9 mouse cellular contexts compared by ENCODE assay signal in genomic region chr2:25708121-25708520, GRCm38 (mm10). TPM values are rescaled to one million over a fixed set of nuclear protein-coding genes. Genes with fewer than 3 reads are reported as not detected.
DNase-seq lines count a peak whose midpoint lies in the region; ATAC-seq and TF ChIP-seq lines count a peak whose summit lies in the region.
"Had no signal": no experiment of that assay in that cellular context is flagged by ENCODE, and none has a peak within 500 bp of the region (broad histone marks: within the 10 kb centered on the region; RNA-seq: fewer than 3 reads in every experiment).

No protein-coding gene starts in this region.

- H3K9ac ChIP-seq in lung, embryonic 14.5 days, result no peak overlapping the region
- H3K9ac ChIP-seq in intestine, postnatal 0 days (ENCODE audit: low read depth, low read length), result no peak overlapping the region
- peak overlapping the region; percentile 26; the same call in 1 of the 2 replicates for H3K9ac ChIP-seq in neural tube, embryonic 15.5 days (replicated peaks)
- H3K9ac ChIP-seq: limb, embryonic 15.5 days had no signal

- H3K4me2 ChIP-seq in lung, embryonic 14.5 days, result peak overlapping the region; percentile 46
- H3K4me2 ChIP-seq in intestine, postnatal 0 days (replicated peaks; ENCODE audit: low read depth), result no peak overlapping the region; the same call in 1 of the 2 replicates
- peak overlapping the region; percentile 83 for H3K4me2 ChIP-seq in neural tube, embryonic 15.5 days

- H3K27me3 ChIP-seq in lung, embryonic 14.5 days (ENCODE audit: insufficient read depth, low read length), result no peaks in the 10 kb centered on the region
- H3K27me3 ChIP-seq in intestine, postnatal 0 days (replicated peaks; ENCODE audit: control insufficient read depth, insufficient read depth, low read length), result no peaks in the 10 kb centered on the region
- H3K27me3 ChIP-seq in limb, embryonic 10.5 days (ENCODE audit: low read depth, poor library complexity, severe bottlenecking), result no peaks in the 10 kb centered on the region
- H3K27me3 ChIP-seq in neural tube, embryonic 15.5 days (replicated peaks), result 0 out of 2 replicates have a peak, but pooled peaks cover 3% of the 10 kb centered on the region
- H3K27me3 ChIP-seq: limb, embryonic 15.5 days had no signal

- WGBS in lung, embryonic 14.5 days, result 71% methylated on average over 2 of the region's 2 CpGs
- 66% methylated on average over 2 of the region's 2 CpGs for WGBS in intestine, postnatal 0 days
- 85% methylated on average over 2 of the region's 2 CpGs for WGBS in limb, embryonic 10.5 days
- WGBS in neural tube, embryonic 15.5 days, result 89% methylated on average over 2 of the region's 2 CpGs

- H3K27ac ChIP-seq in lung, embryonic 14.5 days (ENCODE audit: low read depth), result no peak overlapping the region
- H3K27ac ChIP-seq in intestine, postnatal 0 days (ENCODE audit: low read depth, low read length), result no peak overlapping the region
- H3K27ac ChIP-seq in limb, embryonic 10.5 days, result 0 out of 2 replicates have a peak overlapping the region, but pooled peaks have one; percentile 9
- no peak overlapping the region for H3K27ac ChIP-seq in neural tube, embryonic 15.5 days (replicated peaks)
- H3K27ac ChIP-seq: limb, embryonic 15.5 days had no signal

- ATAC-seq in lung, embryonic 14.5 days (ENCODE audit: insufficient read depth), result no peak
- no peak for ATAC-seq in intestine, postnatal 0 days
- no peak for ATAC-seq in neural tube, embryonic 15.5 days (ENCODE audit: low FRiP score)

- no peaks in the 10 kb centered on the region for H3K9me3 ChIP-seq in lung, embryonic 14.5 days (ENCODE audit: low read depth, low read length)
- no peaks in the 10 kb centered on the region for H3K9me3 ChIP-seq in intestine, postnatal 0 days (ENCODE audit: control insufficient read depth)
- no peaks in the 10 kb centered on the region for H3K9me3 ChIP-seq in limb, embryonic 10.5 days (replicated peaks)
- no peaks in the 10 kb centered on the region for H3K9me3 ChIP-seq in neural tube, embryonic 15.5 days (replicated peaks)
- H3K9me3 ChIP-seq: limb, embryonic 15.5 days had no signal

- peak; percentile 51 for TF ChIP-seq CTCF in lung, embryonic 14.5 days (IDR thresholded peaks at IDR 0.05; ENCODE audit: low read depth)
- TF ChIP-seq CTCF in intestine, postnatal 0 days (IDR thresholded peaks at IDR 0.05; ENCODE audit: low read depth), result peak; percentile 65

- H3K4me3 ChIP-seq in lung, embryonic 14.5 days (ENCODE audit: low read depth, low read length), result peak overlapping the region; percentile 9; the same call in 1 of the 2 replicates
- no peak overlapping the region for H3K4me3 ChIP-seq in intestine, postnatal 0 days (ENCODE audit: low read depth, low read length)
- H3K4me3 ChIP-seq in limb, embryonic 10.5 days, result peak overlapping the region; percentile 20
- H3K4me3 ChIP-seq in neural tube, embryonic 15.5 days (replicated peaks), result peak overlapping the region; percentile 31

- no peaks in the 10 kb centered on the region for H3K36me3 ChIP-seq in lung, embryonic 14.5 days (ENCODE audit: insufficient read depth)
- H3K36me3 ChIP-seq in intestine, postnatal 0 days (ENCODE audit: control insufficient read depth, insufficient read depth), result no peaks in the 10 kb centered on the region
- 0 out of 2 replicates have a peak, but pooled peaks cover 2% of the 10 kb centered on the region for H3K36me3 ChIP-seq in limb, embryonic 10.5 days
- no peaks in the 10 kb centered on the region for H3K36me3 ChIP-seq in neural tube, embryonic 15.5 days

- H3K4me1 ChIP-seq in lung, embryonic 14.5 days (ENCODE audit: insufficient read depth), result no peaks in the 10 kb centered on the region
- 0 out of 2 replicates have a peak, but pooled peaks cover 5% of the 10 kb centered on the region for H3K4me1 ChIP-seq in intestine, postnatal 0 days (replicated peaks; ENCODE audit: control insufficient read depth, insufficient read depth, low read length)
- peaks cover 26% of the 10 kb centered on the region for H3K4me1 ChIP-seq in limb, embryonic 10.5 days
- H3K4me1 ChIP-seq in neural tube, embryonic 15.5 days, result peaks cover 22% of the 10 kb centered on the region

- DNase-seq in lung, embryonic 14.5 days, result peak; percentile 54
- no peak for DNase-seq in lung, postnatal 25 days (ENCODE audit: low spot score)
- peak; percentile 49 for DNase-seq in cerebellum, adult 11-12 months
- DNase-seq in forelimb bud, embryonic 11.5 days (ENCODE audit: low read depth, low spot score), result peak; percentile 27
- DNase-seq in limb, embryonic 10.5 days (ENCODE audit: low spot score), result no peak
- DNase-seq in thymus, postnatal 4 days, result peak; percentile 61

RNA-seq across cellular contexts. Expression of gene Bmyc, which starts 1.6 kb away (rescaled TPM):
- polyA plus RNA-seq in lung, embryonic 14.5 days (2014; fragmentation: Nextera tagmentation; extraction: Ambion mirVana), result 65.3 and 71.9 TPM in 2 replicates
- 34.7 and 35.6 TPM in 2 replicates for polyA plus RNA-seq in intestine, postnatal 0 days (2015; fragmentation: Nextera tagmentation; extraction: Ambion mirVana)
- 73.4 and 77.5 TPM in 2 replicates for polyA plus RNA-seq in limb, embryonic 10.5 days (2016; fragmentation: Nextera tagmentation; extraction: Ambion mirVana)
- 162 and 177 TPM in 2 replicates for polyA plus RNA-seq in neural tube, embryonic 15.5 days (2015; fragmentation: Nextera tagmentation; extraction: Ambion mirVana)

RNA-seq across cellular contexts. Expression of gene Obp2a, which starts 8.3 kb away (rescaled TPM):
- polyA plus RNA-seq in lung, embryonic 14.5 days (2014; fragmentation: Nextera tagmentation; extraction: Ambion mirVana), result not detected in 2 replicates
- not detected in 2 replicates for polyA plus RNA-seq in intestine, postnatal 0 days (2015; fragmentation: Nextera tagmentation; extraction: Ambion mirVana)
- polyA plus RNA-seq in limb, embryonic 10.5 days (2016; fragmentation: Nextera tagmentation; extraction: Ambion mirVana), result not detected in 2 replicates
- polyA plus RNA-seq in neural tube, embryonic 15.5 days (2015; fragmentation: Nextera tagmentation; extraction: Ambion mirVana), result not detected in 2 replicates
- polyA plus RNA-seq: limb, embryonic 15.5 days had no signal

RNA-seq across cellular contexts. Expression of gene Lcn10, which starts 25.6 kb away (rescaled TPM):
- not detected in 2 replicates for polyA plus RNA-seq in lung, embryonic 14.5 days (2014; fragmentation: Nextera tagmentation; extraction: Ambion mirVana)
- polyA plus RNA-seq in intestine, postnatal 0 days (2015; fragmentation: Nextera tagmentation; extraction: Ambion mirVana), result not detected in 2 replicates
- not detected in 2 replicates for polyA plus RNA-seq in limb, embryonic 10.5 days (2016; fragmentation: Nextera tagmentation; extraction: Ambion mirVana)
- not detected in 2 replicates for polyA plus RNA-seq in neural tube, embryonic 15.5 days (2015; fragmentation: Nextera tagmentation; extraction: Ambion mirVana)
- polyA plus RNA-seq: limb, embryonic 15.5 days had no signal

RNA-seq across cellular contexts. Expression of gene Obp2b, which starts 28.7 kb away (rescaled TPM):
- not detected in 2 replicates for polyA plus RNA-seq in lung, embryonic 14.5 days (2014; fragmentation: Nextera tagmentation; extraction: Ambion mirVana)
- polyA plus RNA-seq in intestine, postnatal 0 days (2015; fragmentation: Nextera tagmentation; extraction: Ambion mirVana), result not detected in 2 replicates
- polyA plus RNA-seq in limb, embryonic 10.5 days (2016; fragmentation: Nextera tagmentation; extraction: Ambion mirVana), result not detected in 2 replicates
- not detected in 2 replicates for polyA plus RNA-seq in neural tube, embryonic 15.5 days (2015; fragmentation: Nextera tagmentation; extraction: Ambion mirVana)
- polyA plus RNA-seq: limb, embryonic 15.5 days had no signal

RNA-seq across cellular contexts. Expression of gene Lcn6, which starts 31.5 kb away (rescaled TPM):
- not detected in 2 replicates for polyA plus RNA-seq in lung, embryonic 14.5 days (2014; fragmentation: Nextera tagmentation; extraction: Ambion mirVana)
- polyA plus RNA-seq in intestine, postnatal 0 days (2015; fragmentation: Nextera tagmentation; extraction: Ambion mirVana), result not detected in 2 replicates
- polyA plus RNA-seq in limb, embryonic 10.5 days (2016; fragmentation: Nextera tagmentation; extraction: Ambion mirVana), result not detected in 2 replicates
- not detected in 2 replicates for polyA plus RNA-seq in neural tube, embryonic 15.5 days (2015; fragmentation: Nextera tagmentation; extraction: Ambion mirVana)
- polyA plus RNA-seq: limb, embryonic 15.5 days had no signal

Comparison
In these comparisons a context has a peak if more than half of its experiments do, and no peak if none do; other contexts are left out.
1. DNase-seq: peak in lung, embryonic 14.5 days (single experiment), cerebellum, adult 11-12 months (single experiment), forelimb bud, embryonic 11.5 days (single experiment) and thymus, postnatal 4 days (single experiment); none in lung, postnatal 25 days (single experiment) and limb, embryonic 10.5 days (single experiment).